Mouse (Mus musculus): Measurements from ENCODE around the gene Gm9821. TPM values are rescaled to one million over a fixed set of nuclear protein-coding genes. Genes with fewer than 3 reads are reported as not detected.

Gm9821 gene
- polyA plus RNA-seq, 1 experiment from 2014 or later: 1.7 TPM

GRCm38 (mm10) chr2:91953825-91954224 lies 8.3 kb downstream of the Gm9821 start:
- peak overlapping the region; percentile 11; the same call in 1 of the 2 replicates for H3K4me2 ChIP-seq
- 15% methylated on average over 5 of the region's 5 CpGs for WGBS
- ATAC-seq (replicated peaks; ENCODE audit: insufficient number of reproducible peaks, insufficient read depth, low FRiP score, low read depth): peak; percentile 39

GRCm38 (mm10) chr2:91955121-91955591 lies 9.7 kb downstream of the Gm9821 start:
- no peaks in the 10 kb centered on the region for H3K9me3 ChIP-seq (replicated peaks)
- H3K9ac ChIP-seq: 0 out of 2 replicates have a peak overlapping the region, but pooled peaks have one; percentile 26
- H3K27ac ChIP-seq: peak overlapping the region; percentile 89
- no peaks in the 10 kb centered on the region for H3K27me3 ChIP-seq
- peaks cover 88% of the 10 kb centered on the region for H3K4me1 ChIP-seq (replicated peaks)
- no peak overlapping the region for H3K4me2 ChIP-seq
- no peaks in the 10 kb centered on the region for H3K36me3 ChIP-seq
- H3K4me3 ChIP-seq: no peak overlapping the region
- ATAC-seq (replicated peaks; ENCODE audit: insufficient number of reproducible peaks, insufficient read depth, low FRiP score, low read depth): no peak
- WGBS: 68% methylated on average over 4 of the region's 4 CpGs

More at GRCm38 (mm10) chr2:91953825-91954224, 8.3 kb downstream of the Gm9821 start:
- Histone ChIP-seq H3K9me3 (replicated peaks) (no peaks in the 10 kb centered on the region), H3K27me3 (no peaks in the 10 kb centered on the region), H3K4me1 (replicated peaks) (peaks cover 89% of the 10 kb centered on the region), H3K27ac (peak overlapping the region; percentile 89), H3K9ac (no peak overlapping the region), H3K36me3 (no peaks in the 10 kb centered on the region), H3K4me3 (no peak overlapping the region)

- WGBS: 77% methylated on average over 6 of the region's 6 CpGs
- peaks cover 81% of the 10 kb centered on the region for H3K4me1 ChIP-seq (replicated peaks)
- H3K36me3 ChIP-seq: no peaks in the 10 kb centered on the region
- H3K9me3 ChIP-seq (replicated peaks): no peaks in the 10 kb centered on the region
- H3K9ac ChIP-seq: no peak overlapping the region
- H3K27me3 ChIP-seq: no peaks in the 10 kb centered on the region
- H3K4me2 ChIP-seq: no peak overlapping the region
- no peak for ATAC-seq (replicated peaks; ENCODE audit: insufficient number of reproducible peaks, insufficient read depth, low FRiP score, low read depth)
- H3K27ac ChIP-seq: 0 out of 2 replicates have a peak overlapping the region, but pooled peaks have one; percentile 89
- H3K4me3 ChIP-seq: no peak overlapping the region
Observed at GRCm38 (mm10) chr2:91955875-91956274, 10.4 kb downstream of the Gm9821 start.

GRCm38 (mm10) chr2:91957096-91957495 lies 11.6 kb downstream of the Gm9821 start:
- Histone ChIP-seq H3K36me3 (no peaks in the 10 kb centered on the region), H3K4me2 (peak overlapping the region; percentile 45), H3K4me3 (peak overlapping the region; percentile 13), H3K4me1 (replicated peaks) (peaks cover 83% of the 10 kb centered on the region), H3K27me3 (no peaks in the 10 kb centered on the region), H3K9ac (0 out of 2 replicates have a peak overlapping the region, but pooled peaks have one; percentile 17), H3K9me3 (replicated peaks) (no peaks in the 10 kb centered on the region), H3K27ac (peak overlapping the region; percentile 89)
- WGBS: 2% methylated on average over 4 of the region's 4 CpGs
- peak; percentile 65 for ATAC-seq (replicated peaks; ENCODE audit: insufficient number of reproducible peaks, insufficient read depth, low FRiP score, low read depth)

- WGBS: 69% methylated on average over 8 of the region's 8 CpGs
- H3K27ac ChIP-seq: peak overlapping the region; percentile 89
Observed at GRCm38 (mm10) chr2:91958049-91958448, 12.5 kb downstream of the Gm9821 start.

GRCm38 (mm10) chr2:91958701-91959457 lies 13.4 kb downstream of the Gm9821 start:
- no peaks in the 10 kb centered on the region for H3K9me3 ChIP-seq (replicated peaks)
- peak overlapping the region; percentile 45; the same call in 1 of the 2 replicates for H3K27ac ChIP-seq
- H3K36me3 ChIP-seq: no peaks in the 10 kb centered on the region
- no peak overlapping the region for H3K4me3 ChIP-seq
- peaks cover 81% of the 10 kb centered on the region for H3K4me1 ChIP-seq (replicated peaks)
- no peak overlapping the region for H3K4me2 ChIP-seq
- H3K9ac ChIP-seq: peak overlapping the region; percentile 14; the same call in 1 of the 2 replicates
- no peak for ATAC-seq (replicated peaks; ENCODE audit: insufficient number of reproducible peaks, insufficient read depth, low FRiP score, low read depth)
- 40% methylated on average over 10 of the region's 10 CpGs for WGBS
- H3K27me3 ChIP-seq: no peaks in the 10 kb centered on the region

More at GRCm38 (mm10) chr2:91958049-91958448, 12.5 kb downstream of the Gm9821 start:
- H3K36me3 ChIP-seq: no peaks in the 10 kb centered on the region
- no peak overlapping the region for H3K4me2 ChIP-seq
- H3K4me3 ChIP-seq: no peak overlapping the region
- H3K9me3 ChIP-seq (replicated peaks): no peaks in the 10 kb centered on the region
- H3K4me1 ChIP-seq (replicated peaks): peaks cover 88% of the 10 kb centered on the region
- ATAC-seq (replicated peaks; ENCODE audit: insufficient number of reproducible peaks, insufficient read depth, low FRiP score, low read depth): no peak
- no peaks in the 10 kb centered on the region for H3K27me3 ChIP-seq
- H3K9ac ChIP-seq: 0 out of 2 replicates have a peak overlapping the region, but pooled peaks have one; percentile 15

GRCm38 (mm10) chr2:91959544-91960410 lies 14.3 kb downstream of the Gm9821 start:
- Histone ChIP-seq H3K4me3 (no peak overlapping the region), H3K4me1 (replicated peaks) (peaks cover 75% of the 10 kb centered on the region), H3K27ac (peak overlapping the region; percentile 45; the same call in 1 of the 2 replicates), H3K4me2 (no peak overlapping the region), H3K36me3 (no peaks in the 10 kb centered on the region), H3K9me3 (replicated peaks) (no peaks in the 10 kb centered on the region), H3K27me3 (no peaks in the 10 kb centered on the region), H3K9ac (peak overlapping the region; percentile 14; the same call in 1 of the 2 replicates)
- no peak for ATAC-seq (replicated peaks; ENCODE audit: insufficient number of reproducible peaks, insufficient read depth, low FRiP score, low read depth)
- WGBS: 80% methylated on average over 11 of the region's 11 CpGs

- H3K4me3 ChIP-seq: no peak overlapping the region
- no peaks in the 10 kb centered on the region for H3K27me3 ChIP-seq
- H3K9me3 ChIP-seq (replicated peaks): no peaks in the 10 kb centered on the region
- no peaks in the 10 kb centered on the region for H3K36me3 ChIP-seq
- no peak overlapping the region for H3K9ac ChIP-seq
- ATAC-seq (replicated peaks; ENCODE audit: insufficient number of reproducible peaks, insufficient read depth, low FRiP score, low read depth): no peak
- WGBS: 88% methylated on average over 5 of the region's 5 CpGs
- peaks cover 72% of the 10 kb centered on the region for H3K4me1 ChIP-seq (replicated peaks)
- H3K27ac ChIP-seq: no peak overlapping the region
- no peak overlapping the region for H3K4me2 ChIP-seq
Observed at GRCm38 (mm10) chr2:91960459-91960858, 15.0 kb downstream of the Gm9821 start.

- peak overlapping the region; percentile 96 for H3K9ac ChIP-seq
- H3K36me3 ChIP-seq: no peaks in the 10 kb centered on the region
- peak overlapping the region; percentile 90 for H3K4me2 ChIP-seq
- H3K9me3 ChIP-seq (replicated peaks): no peaks in the 10 kb centered on the region
- peak overlapping the region; percentile 93 for H3K4me3 ChIP-seq
- WGBS: 46% methylated on average over 4 of the region's 4 CpGs
- H3K4me1 ChIP-seq (replicated peaks): peaks cover 63% of the 10 kb centered on the region
- H3K27ac ChIP-seq: peak overlapping the region; percentile 87
- ATAC-seq (replicated peaks; ENCODE audit: insufficient number of reproducible peaks, insufficient read depth, low FRiP score, low read depth): no peak
- no peaks in the 10 kb centered on the region for H3K27me3 ChIP-seq
Observed at GRCm38 (mm10) chr2:91961901-91962761, 16.6 kb downstream of the Gm9821 start.

GRCm38 (mm10) chr2:91962864-91963401 lies 17.4 kb downstream of the Gm9821 start:
- under 1% methylated on average over 39 of the region's 39 CpGs for WGBS
- Histone ChIP-seq H3K4me1 (replicated peaks) (peaks cover 57% of the 10 kb centered on the region), H3K27me3 (no peaks in the 10 kb centered on the region), H3K4me2 (peak overlapping the region; percentile 90), H3K27ac (peak overlapping the region; percentile 87), H3K9me3 (replicated peaks) (no peaks in the 10 kb centered on the region), H3K4me3 (peak overlapping the region; percentile 93), H3K36me3 (no peaks in the 10 kb centered on the region), H3K9ac (peak overlapping the region; percentile 96)
- ATAC-seq (replicated peaks; ENCODE audit: insufficient number of reproducible peaks, insufficient read depth, low FRiP score, low read depth): peak; percentile 9
